Mouse (Mus musculus) cortical plate, adult 2 months (tissue): Measurements from ENCODE around the gene Chrna9.

Experiments used
- CTCF ChIP-seq: fragments of 200-500 bp; IDR thresholded peaks from 2 replicates; pipeline ENCODE4 v1.5.1; 2011; ENCODE audit warnings: mild to moderate bottlenecking, control low read depth, low read length; ENCODE audit not compliant: insufficient read depth; ENCODE audit errors: extremely low read depth
- POLR2A ChIP-seq: fragments of 200-500 bp; IDR thresholded peaks from 2 replicates; pipeline ENCODE4 v1.6.1; 2011; ENCODE audit warnings: mild to moderate bottlenecking, low read length, control low read depth; ENCODE audit not compliant: insufficient read depth; ENCODE audit errors: extremely low read depth

GRCm38 (mm10) chr5:65965771-65966279, 31.1 kb downstream of the Chrna9 start:
- TF ChIP-seq CTCF = no peak
- no peak for TF ChIP-seq POLR2A
